Mouse (Mus musculus): ENCODE measurements around the gene Chd3. TPM values are rescaled to one million over a fixed set of nuclear protein-coding genes. Genes with fewer than 3 reads are reported as not detected.

Gene Chd3
- total and polyA plus RNA-seq, 3 experiments, result 31.9 to 92.0 (median 66.4) TPM

GRCm38 (mm10) chr11:69364376-69364775 is 4.8 kb downstream of the Chd3 start:
- no peak for DNase-seq (ENCODE audit: extremely low read depth)
- Histone ChIP-seq H3K27ac (ENCODE audit: insufficient read depth, low read depth) (no peak overlapping the region), H3K79me2 (replicated peaks; ENCODE audit: control insufficient read depth, extremely low read depth, insufficient read depth, poor library complexity, severe bottlenecking) (peaks cover 3% of the 10 kb centered on the region; the same call in 1 of the 2 replicates), H3K9ac (ENCODE audit: insufficient read depth, low read depth) (no peak overlapping the region), H3K36me3 (replicated peaks in 1 of 2; ENCODE audit: control insufficient read depth in 1 of 2, insufficient read depth in 1 of 2, low read length in 1 of 2) (peaks cover 31 to 56% of the 10 kb centered on the region in 2 experiments), H3K9me3 (replicated peaks; ENCODE audit: low read length) (no peaks in the 10 kb centered on the region), H3K4me1 (ENCODE audit: control insufficient read depth in 1 of 2, insufficient read depth in 2 of 2) (peaks cover 5 to 29% of the 10 kb centered on the region in 2 experiments), H3K27me3 (replicated peaks) (no peaks in the 10 kb centered on the region), H3K4me3 (replicated peaks in 1 of 3; ENCODE audit: low read depth in 2 of 3, low read length in 2 of 3, poor library complexity in 1 of 3) (no peak overlapping the region), H3K4me2 (ENCODE audit: insufficient read depth, low read depth, poor library complexity, severe bottlenecking) (no peak overlapping the region)
- dilution Hi-C loops (cut with MboI; ENCODE audit: extremely low pct_ligation_motif_present, extremely low pct_unique_long_range_greater_than_20kb, low sequenced_read_pairs), result no loop called here
- in situ Hi-C loops (cut with MboI; ENCODE audit: low pct_ligation_motif_present, low pct_unique_long_range_greater_than_20kb, low sequenced_read_pairs), result no loop called here
- TF ChIP-seq NRF1 (IDR thresholded peaks at IDR 0.05; ENCODE audit: low read depth, low read length), result no peak
- no peak for TF ChIP-seq E2F4 (IDR thresholded peaks at IDR 0.05; ENCODE audit: insufficient replicate concordance, low read depth, low read length)
- no peak for TF ChIP-seq NELFE (IDR thresholded peaks at IDR 0.05; ENCODE audit: low read depth, low read length)
- no peak for TF ChIP-seq ZNF384 (IDR thresholded peaks at IDR 0.05; ENCODE audit: low read depth, low read length)
- no peak for TF ChIP-seq MAZ (IDR thresholded peaks at IDR 0.05; ENCODE audit: low read depth, low read length)
- no peak for TF ChIP-seq CHD2 (IDR thresholded peaks at IDR 0.05; ENCODE audit: low read length)
- TF ChIP-seq RAD21 (IDR thresholded peaks at IDR 0.05; ENCODE audit: low read depth, low read length), result no peak
- no peak for TF ChIP-seq ZC3H11A (IDR thresholded peaks at IDR 0.05; ENCODE audit: low read depth, low read length)
- TF ChIP-seq ETS1 (conservative IDR thresholded peaks at IDR 0.05; ENCODE audit: low read depth, low read length), result no peak
- no peak for TF ChIP-seq POLR2A (IDR thresholded peaks at IDR 0.05; ENCODE audit: low read depth, low read length)
- TF ChIP-seq USF2 (conservative IDR thresholded peaks at IDR 0.05; ENCODE audit: low read depth, low read length), result no peak
- no peak for TF ChIP-seq TCF12 (IDR thresholded peaks at IDR 0.05; ENCODE audit: low read depth, low read length)
- no peak for TF ChIP-seq KAT2A (IDR thresholded peaks at IDR 0.05; ENCODE audit: insufficient replicate concordance, low read length)
- no peak for TF ChIP-seq MEF2A (IDR thresholded peaks at IDR 0.05; ENCODE audit: borderline replicate concordance, low read depth, low read length)
- no peak for TF ChIP-seq RCOR1 (conservative IDR thresholded peaks at IDR 0.05; ENCODE audit: low read depth, low read length)
- TF ChIP-seq ZKSCAN1 (IDR thresholded peaks at IDR 0.05; ENCODE audit: borderline replicate concordance, low read depth, low read length), result no peak

- Histone ChIP-seq H3K79me2 (replicated peaks; ENCODE audit: control insufficient read depth, extremely low read depth, insufficient read depth, poor library complexity, severe bottlenecking) (no peaks in the 10 kb centered on the region), H3K27me3 (replicated peaks) (no peaks in the 10 kb centered on the region), H3K4me2 (ENCODE audit: insufficient read depth, low read depth, poor library complexity, severe bottlenecking) (no peak overlapping the region), H3K4me1 (ENCODE audit: control insufficient read depth in 1 of 2, insufficient read depth in 2 of 2) (peaks cover 3 to 25% of the 10 kb centered on the region in 2 experiments; a peak in 3 of 4 replicates), H3K9me3 (replicated peaks; ENCODE audit: low read length) (no peaks in the 10 kb centered on the region), H3K27ac (ENCODE audit: insufficient read depth, low read depth) (no peak overlapping the region), H3K9ac (ENCODE audit: insufficient read depth, low read depth) (no peak overlapping the region), H3K4me3 (replicated peaks in 1 of 3; ENCODE audit: low read depth in 2 of 3, low read length in 2 of 3, poor library complexity in 1 of 3) (no peak overlapping the region), H3K36me3 (replicated peaks in 1 of 2; ENCODE audit: control insufficient read depth in 1 of 2, insufficient read depth in 1 of 2, low read length in 1 of 2) (peaks cover 46 to 75% of the 10 kb centered on the region in 2 experiments)
- no peak for DNase-seq (ENCODE audit: extremely low read depth)
- in situ Hi-C loops (cut with MboI; ENCODE audit: low pct_ligation_motif_present, low pct_unique_long_range_greater_than_20kb, low sequenced_read_pairs) (no loop called here), dilution Hi-C loops (cut with MboI; ENCODE audit: extremely low pct_ligation_motif_present, extremely low pct_unique_long_range_greater_than_20kb, low sequenced_read_pairs) (no loop called here)
- TF ChIP-seq PAX5 (IDR thresholded peaks at IDR 0.05; ENCODE audit: low read length) (no peak), UBTF (IDR thresholded peaks at IDR 0.05; ENCODE audit: low read depth, low read length) (no peak), GABPA (IDR thresholded peaks at IDR 0.05; ENCODE audit: insufficient replicate concordance, low read depth, low read length) (no peak), MAX (IDR thresholded peaks at IDR 0.05; ENCODE audit: low read length) (no peak), MXI1 (IDR thresholded peaks at IDR 0.05; ENCODE audit: low read depth, low read length) (no peak), SMC3 (IDR thresholded peaks at IDR 0.05; ENCODE audit: low read depth, low read length) (peak; percentile 38), ZC3H11A (IDR thresholded peaks at IDR 0.05; ENCODE audit: low read depth, low read length) (no peak), JUND (conservative IDR thresholded peaks at IDR 0.05; ENCODE audit: low read depth, low read length) (no peak), MEF2A (IDR thresholded peaks at IDR 0.05; ENCODE audit: borderline replicate concordance, low read depth, low read length) (no peak), ZKSCAN1 (IDR thresholded peaks at IDR 0.05; ENCODE audit: borderline replicate concordance, low read depth, low read length) (no peak), HCFC1 (IDR thresholded peaks at IDR 0.05; ENCODE audit: low read depth, low read length) (no peak), RAD21 (IDR thresholded peaks at IDR 0.05; ENCODE audit: low read depth, low read length) (peak; percentile 35), EP300 (IDR thresholded peaks at IDR 0.05; ENCODE audit: low read length) (no peak), JUN (IDR thresholded peaks at IDR 0.05; ENCODE audit: insufficient read depth, low read depth, low read length) (no peak), TCF12 (IDR thresholded peaks at IDR 0.05; ENCODE audit: low read depth, low read length) (no peak), IRF4 (IDR thresholded peaks at IDR 0.05; ENCODE audit: low read depth, low read length) (no peak), POLR2A (IDR thresholded peaks at IDR 0.05; ENCODE audit: low read depth, low read length) (no peak), USF2 (conservative IDR thresholded peaks at IDR 0.05; ENCODE audit: low read depth, low read length) (no peak), MAFK (IDR thresholded peaks at IDR 0.05; ENCODE audit: insufficient replicate concordance, low read length) (no peak), CTCF (conservative IDR thresholded peaks at IDR 0.05 in 1 of 2, IDR thresholded peaks at IDR 0.05 in 1 of 2; ENCODE audit: low read depth in 2 of 2, low read length in 2 of 2) (peak in 1 of 2 experiments; percentile 47; a peak in 2 of 4 replicates), SIN3A (IDR thresholded peaks at IDR 0.05; ENCODE audit: low read length) (no peak), ETS1 (conservative IDR thresholded peaks at IDR 0.05; ENCODE audit: low read depth, low read length) (no peak), USF1 (IDR thresholded peaks at IDR 0.05; ENCODE audit: low read depth, low read length) (no peak), E2F4 (IDR thresholded peaks at IDR 0.05; ENCODE audit: insufficient replicate concordance, low read depth, low read length) (no peak), MAZ (IDR thresholded peaks at IDR 0.05; ENCODE audit: low read depth, low read length) (no peak), ZNF384 (IDR thresholded peaks at IDR 0.05; ENCODE audit: low read depth, low read length) (no peak)
These were observed 6.7 kb downstream of the Chd3 start for GRCm38 (mm10) chr11:69362479-69362878.

Data from CH12.LX (cell line).